Mouse (Mus musculus) macrophage (primary cell): ENCODE measurements around the gene Manbal. TPM values are rescaled to one million over a fixed set of nuclear protein-coding genes. Genes with fewer than 3 reads are reported as not detected.
"Not testable (repeated sequence)": the region's sequence is repeated elsewhere in the genome, so short reads cannot be mapped to it uniquely, and the experiment has no call there.

Source experiments
- H3K27ac ChIP-seq: fragments of 350-480 bp; formaldehyde crosslinking; 2 replicates; pipeline ENCODE4 v1.9.0; 2021
- H3K36me3 ChIP-seq: fragments of 350-480 bp; formaldehyde crosslinking; 2 replicates; pipeline ENCODE4 v1.9.0; 2021; ENCODE audit errors: inconsistent target
- H3K4me3 ChIP-seq: fragments of 350-480 bp; formaldehyde crosslinking; 2 replicates; pipeline ENCODE4 v1.9.0; 2021; ENCODE audit errors: inconsistent target
- H3K79me2 ChIP-seq: fragments of 350-480 bp; formaldehyde crosslinking; 2 replicates; pipeline ENCODE4 v1.9.0; 2021; ENCODE audit errors: inconsistent target
- WGBS: methylation state at CpG from one replicate; pipeline ENCODE4 v1.1.7; 2026; ENCODE audit warnings: inconsistent platforms; ENCODE audit not compliant: missing documents; 5-methylcytosine and 5-hydroxymethylcytosine counted together
- polyA plus RNA-seq: library from polyadenylated mRNA; stranded (reverse); fragments of 250-400 nt; gene quantifications from 3 replicates; pipeline ENCODE4 v1.2.4, GENCODE M21; 2018; ENCODE audit warnings: inconsistent platforms

Manbal gene
- polyA plus RNA-seq, 1 experiment from 2014 or later = 36.1 TPM

- not testable (repeated sequence) for H3K4me3 ChIP-seq, H3K27ac ChIP-seq
- H3K36me3 ChIP-seq = peaks cover 11% of the 10 kb centered on the region; the same call in 1 of the 2 replicates
- peaks cover 81% of the 10 kb centered on the region; the same call in 1 of the 2 replicates for H3K79me2 ChIP-seq
- 93% methylated on average over 13 of the region's 14 CpGs for WGBS
Measured at GRCm38 (mm10) chr2:157388901-157389590, 21.7 kb downstream of the Manbal start.

GRCm38 (mm10) chr2:157389591-157389921 lies 22.2 kb downstream of the Manbal start:
- Histone ChIP-seq H3K36me3 (0 out of 2 replicates have a peak, but pooled peaks cover 11% of the 10 kb centered on the region), H3K27ac (no peak overlapping the region), H3K4me3 (no peak overlapping the region), H3K79me2 (peaks cover 79% of the 10 kb centered on the region; the same call in 1 of the 2 replicates)
- 88% methylated on average over 6 of the region's 7 CpGs for WGBS

GRCm38 (mm10) chr2:157392331-157392730 lies 24.9 kb downstream of the Manbal start:
- Histone ChIP-seq H3K79me2 (peaks cover 64% of the 10 kb centered on the region; the same call in 1 of the 2 replicates), H3K27ac (no peak overlapping the region), H3K36me3 (peaks cover 29% of the 10 kb centered on the region; the same call in 1 of the 2 replicates), H3K4me3 (no peak overlapping the region)
- WGBS = 100% methylated on average over 2 of the region's 2 CpGs

- 100% methylated on average over 3 of the region's 4 CpGs for WGBS
- H3K27ac ChIP-seq = no peak overlapping the region
- no peak overlapping the region for H3K4me3 ChIP-seq
- H3K36me3 ChIP-seq = peaks cover 40% of the 10 kb centered on the region; the same call in 1 of the 2 replicates
- peaks cover 53% of the 10 kb centered on the region; the same call in 1 of the 2 replicates for H3K79me2 ChIP-seq
Measured at GRCm38 (mm10) chr2:157393549-157393948, 26.2 kb downstream of the Manbal start.

GRCm38 (mm10) chr2:157394868-157395267 lies 27.5 kb downstream of the Manbal start:
- Histone ChIP-seq H3K27ac (no peak overlapping the region), H3K79me2 (peaks cover 41% of the 10 kb centered on the region; the same call in 1 of the 2 replicates), H3K36me3 (peaks cover 35% of the 10 kb centered on the region; the same call in 1 of the 2 replicates), H3K4me3 (no peak overlapping the region)
- 88% methylated on average over 6 of the region's 6 CpGs for WGBS

GRCm38 (mm10) chr2:157395371-157395770 lies 28.0 kb downstream of the Manbal start:
- Histone ChIP-seq H3K36me3 (peaks cover 35% of the 10 kb centered on the region; the same call in 1 of the 2 replicates), H3K4me3 (no peak overlapping the region), H3K79me2 (peaks cover 36% of the 10 kb centered on the region; the same call in 1 of the 2 replicates), H3K27ac (no peak overlapping the region)
- 71% methylated on average over 5 of the region's 5 CpGs for WGBS

GRCm38 (mm10) chr2:157395960-157396359 lies 28.6 kb downstream of the Manbal start:
- H3K36me3 ChIP-seq = peaks cover 35% of the 10 kb centered on the region; the same call in 1 of the 2 replicates

GRCm38 (mm10) chr2:157397376-157397775 lies 30.0 kb downstream of the Manbal start:
- H3K27ac ChIP-seq = no peak overlapping the region
- peaks cover 35% of the 10 kb centered on the region; the same call in 1 of the 2 replicates for H3K36me3 ChIP-seq

More at GRCm38 (mm10) chr2:157395960-157396359, 28.6 kb downstream of the Manbal start:
- no peak overlapping the region for H3K27ac ChIP-seq
- WGBS = 35% methylated on average over 13 of the region's 13 CpGs
- peaks cover 30% of the 10 kb centered on the region; the same call in 1 of the 2 replicates for H3K79me2 ChIP-seq
- H3K4me3 ChIP-seq = no peak overlapping the region

GRCm38 (mm10) chr2:157398539-157398938 lies 31.1 kb downstream of the Manbal start:
- Histone ChIP-seq H3K27ac (no peak overlapping the region), H3K36me3 (peaks cover 35% of the 10 kb centered on the region; the same call in 1 of the 2 replicates), H3K4me3 (no peak overlapping the region), H3K79me2 (peaks cover 6% of the 10 kb centered on the region; the same call in 1 of the 2 replicates)
- WGBS = 94% methylated on average over 4 of the region's 4 CpGs

More at GRCm38 (mm10) chr2:157397376-157397775, 30.0 kb downstream of the Manbal start:
- Histone ChIP-seq H3K79me2 (peaks cover 16% of the 10 kb centered on the region; the same call in 1 of the 2 replicates), H3K4me3 (no peak overlapping the region)
- 95% methylated on average over 4 of the region's 4 CpGs for WGBS

GRCm38 (mm10) chr2:157399797-157400196 lies 32.4 kb downstream of the Manbal start:
- peaks cover 32% of the 10 kb centered on the region; the same call in 1 of the 2 replicates for H3K36me3 ChIP-seq
- no peak overlapping the region for H3K27ac ChIP-seq
- no peak overlapping the region for H3K4me3 ChIP-seq
- H3K79me2 ChIP-seq = no peaks in the 10 kb centered on the region
- WGBS = 80% methylated on average over 10 of the region's 10 CpGs

GRCm38 (mm10) chr2:157400491-157400890 lies 33.1 kb downstream of the Manbal start:
- WGBS = 93% methylated on average over 6 of the region's 6 CpGs
- peaks cover 27% of the 10 kb centered on the region; the same call in 1 of the 2 replicates for H3K36me3 ChIP-seq
- H3K4me3 ChIP-seq = no peak overlapping the region
- H3K27ac ChIP-seq = no peak overlapping the region
- H3K79me2 ChIP-seq = no peaks in the 10 kb centered on the region

- H3K36me3 ChIP-seq = peaks cover 21% of the 10 kb centered on the region; the same call in 1 of the 2 replicates
- no peak overlapping the region for H3K4me3 ChIP-seq
- no peak overlapping the region for H3K27ac ChIP-seq
- WGBS = 100% methylated on average over 2 of the region's 2 CpGs
- H3K79me2 ChIP-seq = no peaks in the 10 kb centered on the region
Measured at GRCm38 (mm10) chr2:157401261-157401660, 33.9 kb downstream of the Manbal start.

GRCm38 (mm10) chr2:157407596-157407995 lies 40.2 kb downstream of the Manbal start:
- H3K27ac ChIP-seq = no peak overlapping the region
- H3K79me2 ChIP-seq = no peaks in the 10 kb centered on the region
- H3K36me3 ChIP-seq = no peaks in the 10 kb centered on the region
- H3K4me3 ChIP-seq = no peak overlapping the region
- 79% methylated on average over 7 of the region's 7 CpGs for WGBS

GRCm38 (mm10) chr2:157409793-157410533 lies 42.6 kb downstream of the Manbal start:
- 82% methylated on average over 12 of the region's 12 CpGs for WGBS
- Histone ChIP-seq H3K36me3 (no peaks in the 10 kb centered on the region), H3K4me3 (no peak overlapping the region), H3K79me2 (no peaks in the 10 kb centered on the region), H3K27ac (no peak overlapping the region)
